ENCODE assay signal across 8 mouse cellular contexts in genomic region chr2:145167051-145167663, GRCm38 (mm10). TPM values are rescaled to one million over a fixed set of nuclear protein-coding genes. Genes with fewer than 3 reads are reported as not detected.
A peak's percentile ranks its signal among the peaks of the same experiment; 100 is the strongest.
DNase-seq lines count a peak whose midpoint lies in the region; ATAC-seq lines count a peak whose summit lies in the region.

No protein-coding gene starts in this region.

- 0 out of 2 replicates have a peak, but pooled peaks cover 3% of the 10 kb centered on the region for H3K4me1 ChIP-seq in embryonic facial prominence, embryonic 14.5 days (ENCODE audit: control insufficient read depth, insufficient read depth, low read length)
- H3K4me1 ChIP-seq in heart, embryonic 10.5 days: peaks cover 13% of the 10 kb centered on the region; the same call in 1 of the 2 replicates
- H3K4me1 ChIP-seq in limb, embryonic 13.5 days: peaks cover 25% of the 10 kb centered on the region
- H3K4me1 ChIP-seq in midbrain, embryonic 13.5 days (replicated peaks): peaks cover 16% of the 10 kb centered on the region

- H3K4me2 ChIP-seq in embryonic facial prominence, embryonic 14.5 days (ENCODE audit: low read depth, low read length): peak overlapping the region; percentile 93
- peak overlapping the region; percentile 91 for H3K4me2 ChIP-seq in limb, embryonic 13.5 days (replicated peaks)
- H3K4me2 ChIP-seq in midbrain, embryonic 13.5 days (replicated peaks): peak overlapping the region; percentile 73

- peak overlapping the region; percentile 79 for H3K9ac ChIP-seq in embryonic facial prominence, embryonic 14.5 days (ENCODE audit: low read depth, low read length)
- peak overlapping the region; percentile 81 for H3K9ac ChIP-seq in limb, embryonic 13.5 days
- H3K9ac ChIP-seq in midbrain, embryonic 13.5 days (replicated peaks): peak overlapping the region; percentile 81

- peaks cover 8% of the 10 kb centered on the region; the same call in 1 of the 2 replicates for H3K27me3 ChIP-seq in embryonic facial prominence, embryonic 14.5 days (replicated peaks; ENCODE audit: control insufficient read depth, insufficient read depth, low read length)
- peaks cover 10% of the 10 kb centered on the region; the same call in 1 of the 2 replicates for H3K27me3 ChIP-seq in heart, embryonic 10.5 days (ENCODE audit: insufficient read depth, poor library complexity, severe bottlenecking)
- peaks cover 29% of the 10 kb centered on the region for H3K27me3 ChIP-seq in limb, embryonic 13.5 days
- peaks cover 16% of the 10 kb centered on the region for H3K27me3 ChIP-seq in midbrain, embryonic 13.5 days

- DNase-seq in left cerebral cortex, adult 18-20 months (ENCODE audit: low spot score in 2 of 2): peak; percentile 56 to 59
- DNase-seq in left cerebral cortex, adult 11 months (ENCODE audit: low spot score): no peak
- peak; percentile 80 for DNase-seq in embryonic facial prominence, embryonic 14.5 days (ENCODE audit: low spot score)
- DNase-seq in heart, embryonic 10.5 days (ENCODE audit: low spot score): peak; percentile 84
- DNase-seq in kidney, adult 8-10 months: peak; percentile 35
- peak; percentile 31 to 72 for DNase-seq in spleen, postnatal 4 days (ENCODE audit: low spot score in 2 of 2)

- WGBS in embryonic facial prominence, embryonic 14.5 days: 0% methylated on average over 13 of the region's 38 CpGs
- WGBS in heart, embryonic 10.5 days: 2% methylated on average over 38 of the region's 38 CpGs
- under 1% methylated on average over 37 of the region's 38 CpGs for WGBS in limb, embryonic 13.5 days
- WGBS in midbrain, embryonic 13.5 days: under 1% methylated on average over 33 of the region's 38 CpGs

- H3K9me3 ChIP-seq in embryonic facial prominence, embryonic 14.5 days (ENCODE audit: control insufficient read depth, low read length): no peaks in the 10 kb centered on the region
- H3K9me3 ChIP-seq in heart, embryonic 10.5 days: no peaks in the 10 kb centered on the region
- no peaks in the 10 kb centered on the region for H3K9me3 ChIP-seq in limb, embryonic 13.5 days
- no peaks in the 10 kb centered on the region for H3K9me3 ChIP-seq in midbrain, embryonic 13.5 days

- ATAC-seq in embryonic facial prominence, embryonic 14.5 days (ENCODE audit: low read depth): peak; percentile 69
- peak; percentile 68 for ATAC-seq in limb, embryonic 13.5 days (ENCODE audit: low FRiP score, low read depth)
- peak; percentile 81 for ATAC-seq in midbrain, embryonic 13.5 days

- H3K27ac ChIP-seq in embryonic facial prominence, embryonic 14.5 days (replicated peaks; ENCODE audit: low read depth, low read length): peak overlapping the region; percentile 75
- H3K27ac ChIP-seq in heart, embryonic 10.5 days: peak overlapping the region; percentile 90
- peak overlapping the region; percentile 70; the same call in 1 of the 2 replicates for H3K27ac ChIP-seq in limb, embryonic 13.5 days
- peak overlapping the region; percentile 93 for H3K27ac ChIP-seq in midbrain, embryonic 13.5 days

- H3K4me3 ChIP-seq in embryonic facial prominence, embryonic 14.5 days (ENCODE audit: low read depth, low read length): peak overlapping the region; percentile 77
- H3K4me3 ChIP-seq in heart, embryonic 10.5 days: peak overlapping the region; percentile 85
- H3K4me3 ChIP-seq in limb, embryonic 13.5 days: peak overlapping the region; percentile 73
- peak overlapping the region; percentile 65 for H3K4me3 ChIP-seq in midbrain, embryonic 13.5 days (replicated peaks)

- H3K36me3 ChIP-seq in embryonic facial prominence, embryonic 14.5 days (ENCODE audit: control insufficient read depth, insufficient read depth, low read length): no peaks in the 10 kb centered on the region
- no peaks in the 10 kb centered on the region for H3K36me3 ChIP-seq in heart, embryonic 10.5 days
- H3K36me3 ChIP-seq in limb, embryonic 13.5 days: no peaks in the 10 kb centered on the region
- H3K36me3 ChIP-seq in midbrain, embryonic 13.5 days: no peaks in the 10 kb centered on the region

RNA-seq across cellular contexts. Expression of gene Slc24a3, which starts 0.4 kb away (rescaled TPM):
- 10 to 100 TPM; 93.2 to 98.8 TPM for total RNA-seq in left cerebral cortex, adult 18-20 months (2021)
- polyA plus RNA-seq in embryonic facial prominence, embryonic 14.5 days (2014; fragmentation: Nextera tagmentation; extraction: Ambion mirVana): 5.0 and 6.4 TPM in 2 replicates
- polyA plus RNA-seq in heart, embryonic 10.5 days (2016; fragmentation: Nextera tagmentation; extraction: Ambion mirVana): 1.4 and 2.2 TPM in 2 replicates
- polyA plus RNA-seq in limb, embryonic 13.5 days (2015; fragmentation: Nextera tagmentation; extraction: Ambion mirVana): 2.6 and 2.8 TPM in 2 replicates
- polyA plus RNA-seq in midbrain, embryonic 13.5 days (2015; fragmentation: Nextera tagmentation; extraction: Ambion mirVana): 4.5 and 5.1 TPM in 2 replicates
